Mouse (Mus musculus) embryonic stem cell, embryonic (primary cell): ENCODE measurements at regions not wholly inside any gene's neighbourhood (a gene's known extent, or its start where the extent isn't known, plus 50 kb on each side); places are given as distances from the start of the nearest gene placed in this dataset.

Experiments used
- CTCF ChIA-PET, 4 experiments: fragments of 300-600 bp in 2 of 4; fragments of 350-600 bp in 2 of 4; sonication (Branson Sonifier 250); formaldehyde crosslinking; loops; one replicate each; lab custom pipeline; 2022; ENCODE audit warnings: inconsistent platforms in 2 of 4; lab: Charles Lee
- POLR2A ChIA-PET, 4 experiments: fragments of 300-600 bp in 2 of 4; fragments of 350-600 bp in 2 of 4; sonication (Branson Sonifier 250); formaldehyde crosslinking; loops; one replicate each; lab custom pipeline; 2022; ENCODE audit warnings: antibody characterized with exemption in 4 of 4, inconsistent platforms in 1 of 4; lab: Charles Lee

GRCm38 (mm10) chr10:37368997-37369679 lies 230.4 kb upstream of the Marcks start:
- ChIA-PET CTCF (no interaction called here), POLR2A (no interaction called here)

- ChIA-PET POLR2A (no interaction called here), CTCF (no interaction called here)
These were observed 229.1 kb upstream of the Marcks start for GRCm38 (mm10) chr10:37367796-37368195.

DNA sequence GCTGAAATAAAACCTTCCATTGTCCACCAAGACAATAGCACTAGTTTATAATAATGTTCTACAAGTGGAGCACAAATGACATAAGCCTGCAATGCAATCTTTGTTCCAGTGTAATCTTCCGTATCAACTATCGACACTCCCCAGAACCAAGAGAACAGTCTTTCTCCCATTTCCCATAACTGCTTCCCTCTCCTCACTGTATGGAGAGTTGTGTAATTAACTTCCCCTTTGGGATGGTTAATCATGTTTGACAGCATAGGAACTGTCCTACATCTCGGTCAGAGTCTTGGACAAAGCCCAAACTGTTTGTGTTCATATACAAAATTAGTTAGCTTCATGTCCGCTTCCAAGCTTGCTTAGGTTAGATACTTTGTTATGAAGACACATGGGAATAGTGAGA lies 225.8 kb upstream of the Marcks start:
- ChIA-PET POLR2A (interaction anchor here in 2 of 4 experiments (0.6 to 1.5 kb wide), 3 partner anchors 14 to 291 kb away, joined by 3 to 6 read pairs (median 3); no protein-coding TSS in a partner anchor), CTCF (no interaction called here)

GRCm38 (mm10) chr10:37360985-37361384 lies 222.3 kb upstream of the Marcks start:
- POLR2A ChIA-PET = no interaction called here
- CTCF ChIA-PET = no interaction called here

DNA sequence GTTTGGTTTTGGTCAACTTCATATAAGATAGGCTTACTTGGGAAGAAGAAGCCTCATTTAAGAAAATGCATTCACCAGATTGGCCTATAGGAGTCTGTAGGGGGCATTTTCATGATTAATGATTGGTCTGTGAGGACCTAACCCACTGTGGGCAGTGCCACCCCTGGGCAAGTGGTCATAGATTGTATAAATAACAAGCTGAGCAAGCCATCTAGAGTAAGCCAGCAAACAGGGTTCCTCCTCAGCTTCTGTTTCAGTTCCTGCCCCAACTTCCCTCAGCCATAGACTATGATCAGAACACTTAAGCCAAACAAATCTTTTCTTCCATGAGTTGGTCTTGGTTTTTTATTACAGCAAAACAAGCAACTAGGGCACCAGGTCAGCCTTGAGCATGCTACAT lies 220.2 kb upstream of the Marcks start:
- ChIA-PET CTCF (no interaction called here), POLR2A (no interaction called here)

GRCm38 (mm10) chr10:37358334-37358733 lies 219.6 kb upstream of the Marcks start:
- ChIA-PET POLR2A (no interaction called here), CTCF (no interaction called here)

DNA sequence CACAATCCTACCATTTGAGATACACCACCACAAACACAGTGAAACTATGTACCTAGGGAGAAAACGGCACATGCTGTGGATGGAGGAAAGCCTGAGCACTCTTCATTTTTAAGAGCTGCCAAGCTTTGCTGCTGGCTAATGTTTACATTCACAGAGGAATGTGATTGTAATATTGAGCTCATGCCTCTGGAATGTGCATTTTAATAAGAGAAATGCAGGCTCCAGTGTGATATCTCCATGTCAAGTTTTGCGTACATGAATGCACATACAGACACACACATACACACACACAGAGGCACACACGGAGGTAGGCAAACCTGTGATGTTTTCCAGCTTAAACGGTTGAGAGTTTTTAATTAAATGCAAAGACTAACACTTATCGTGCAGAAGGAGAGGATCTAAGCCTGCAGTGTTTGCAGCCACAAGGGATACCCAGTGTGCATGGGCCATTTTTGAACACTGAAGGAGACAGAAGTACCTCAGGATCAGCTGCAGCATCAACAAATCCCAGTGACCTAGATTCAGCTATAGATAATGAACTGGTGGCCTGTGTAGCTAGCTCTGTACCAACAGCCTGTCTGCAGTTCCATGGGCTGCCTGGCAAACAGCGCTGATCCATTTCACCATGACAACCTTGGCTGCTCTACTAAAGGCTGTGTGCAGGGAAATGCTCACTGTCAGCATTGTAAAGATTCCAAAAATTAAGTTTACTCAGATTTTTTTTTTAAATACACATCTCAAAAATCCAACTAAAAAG lies 218.8 kb upstream of the Marcks start:
- ChIA-PET CTCF (no interaction called here), POLR2A (no interaction called here)

- POLR2A ChIA-PET = interaction anchor here in 1 of 4 experiments (1.0 kb wide), 1 partner anchor 11 kb away, joined by 3 read pairs; no protein-coding TSS in a partner anchor
- CTCF ChIA-PET = no interaction called here
These were observed 210.5 kb upstream of the Marcks start for GRCm38 (mm10) chr10:37349261-37349660.

GRCm38 (mm10) chr10:37348416-37348815 lies 209.7 kb upstream of the Marcks start:
- ChIA-PET POLR2A (no interaction called here), CTCF (no interaction called here)

DNA sequence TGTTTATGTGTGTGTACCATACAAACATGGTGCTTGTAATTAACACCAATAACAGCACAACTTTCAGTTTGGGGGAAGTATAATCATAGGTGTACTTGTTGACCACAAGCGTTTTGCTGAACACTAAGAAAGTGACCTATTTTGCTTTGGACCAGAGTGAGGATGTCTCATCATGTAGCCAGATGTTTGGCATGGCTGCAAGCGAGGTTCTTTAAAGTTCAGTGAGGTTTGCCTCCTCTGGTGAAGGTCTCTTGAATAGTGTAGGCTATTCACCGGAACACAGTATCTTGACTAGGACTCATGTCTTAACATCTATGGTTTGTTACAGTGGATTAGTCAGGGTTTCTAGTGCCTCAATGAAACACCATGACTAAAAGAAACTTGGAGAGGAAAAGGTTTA lies 208.9 kb upstream of the Marcks start:
- ChIA-PET POLR2A (interaction anchor here in 1 of 4 experiments (0.9 kb wide), 1 partner anchor 24 kb away, joined by 5 read pairs; no protein-coding TSS in a partner anchor), CTCF (interaction anchor here in 1 of 4 experiments (1.1 kb wide), 1 partner anchor 211 kb away, joined by 3 read pairs; no protein-coding TSS in a partner anchor)

GRCm38 (mm10) chr10:37342675-37343074 lies 204.0 kb upstream of the Marcks start:
- CTCF ChIA-PET = no interaction called here
- POLR2A ChIA-PET = no interaction called here

DNA sequence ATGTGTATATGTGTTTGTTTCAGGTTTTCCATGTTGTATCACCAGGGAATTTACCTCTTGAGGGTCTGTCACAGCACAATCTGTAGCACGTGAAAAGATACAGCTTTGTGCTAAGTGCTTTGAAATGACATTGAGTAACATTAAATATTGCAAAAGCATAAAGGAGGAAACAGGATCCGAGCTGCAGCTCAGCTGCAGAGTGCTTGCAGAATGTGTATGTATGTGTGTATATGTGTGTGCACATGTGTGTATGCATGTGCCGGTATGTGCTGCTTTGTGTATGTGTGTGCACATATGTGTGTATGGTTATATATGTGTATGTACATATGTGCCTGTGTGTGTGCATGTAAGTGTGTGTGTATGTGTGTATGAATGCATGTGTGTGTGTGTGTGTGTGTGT lies 200.9 kb upstream of the Marcks start:
- ChIA-PET POLR2A (no interaction called here), CTCF (no interaction called here)

DNA sequence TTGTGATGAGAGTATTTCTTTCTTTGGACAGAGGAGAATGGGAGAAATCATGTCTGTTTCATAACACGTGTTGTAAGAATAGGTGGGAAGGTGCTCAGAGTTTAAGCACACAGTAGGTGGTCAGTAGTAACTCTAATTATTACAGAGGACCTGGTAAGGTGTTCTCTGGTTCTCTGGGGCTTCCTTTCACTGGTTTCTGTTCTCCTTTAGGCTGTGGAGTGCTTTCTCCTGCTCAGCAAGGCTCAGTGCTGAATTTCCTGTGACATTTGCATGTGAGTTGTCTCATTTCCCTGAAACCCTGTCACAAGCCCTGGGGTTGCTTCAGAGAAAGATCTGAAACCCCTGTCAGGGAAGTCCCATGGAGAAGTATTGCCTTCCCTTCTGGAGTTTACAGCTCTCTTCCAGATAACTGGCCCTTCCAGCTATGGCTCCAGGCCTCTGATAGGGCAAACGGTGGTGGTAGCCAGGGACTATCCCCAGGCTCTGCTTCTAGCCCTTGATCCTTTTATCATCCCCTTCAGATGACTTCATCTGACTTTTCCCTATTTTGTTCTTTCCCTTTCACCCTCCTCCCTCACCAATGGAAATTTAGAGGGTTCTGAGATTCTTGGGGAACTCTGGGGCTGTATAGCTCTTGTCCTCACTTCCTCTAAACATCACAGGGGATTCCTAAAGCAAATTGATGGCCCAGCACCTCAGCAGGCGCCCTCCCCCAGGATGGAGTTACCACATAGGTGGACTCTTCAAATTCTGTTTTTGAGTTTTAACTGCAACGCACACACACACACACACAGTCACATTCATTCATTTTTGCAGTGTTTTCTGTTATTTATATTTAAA lies 199.6 kb upstream of the Marcks start:
- POLR2A ChIA-PET = interaction anchor here in 1 of 4 experiments (0.9 to 1.1 kb wide), 3 partner anchors 11 to 197 kb away, joined by 3 to 4 read pairs (median 3); no protein-coding TSS in a partner anchor
- CTCF ChIA-PET = no interaction called here

DNA sequence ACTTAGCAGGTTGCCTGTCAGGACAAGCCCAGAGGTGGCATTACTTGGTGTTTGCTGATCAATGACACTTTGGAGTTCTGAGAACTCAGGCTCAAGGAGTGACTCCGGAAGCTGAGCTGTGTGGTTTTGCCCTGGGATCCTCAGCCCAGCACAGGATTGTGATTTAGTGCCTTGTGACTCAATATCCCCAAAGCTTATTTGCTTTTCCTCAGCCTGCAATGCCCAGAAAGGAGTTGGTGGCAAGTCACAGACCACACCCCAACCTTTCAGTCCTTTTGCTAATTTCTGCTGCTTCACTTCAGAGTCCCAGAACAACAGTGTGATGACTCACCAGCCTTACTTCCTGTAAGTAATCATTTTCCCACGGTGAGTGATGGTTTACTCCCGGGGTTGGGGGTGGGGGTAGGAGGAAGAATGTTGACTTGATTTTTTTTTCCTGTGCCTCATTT lies 198.5 kb upstream of the Marcks start:
- ChIA-PET CTCF (no interaction called here), POLR2A (interaction anchor here in 1 of 4 experiments (0.9 to 1.1 kb wide), 3 partner anchors 12 to 196 kb away, joined by 3 to 4 read pairs (median 3); no protein-coding TSS in a partner anchor)

DNA sequence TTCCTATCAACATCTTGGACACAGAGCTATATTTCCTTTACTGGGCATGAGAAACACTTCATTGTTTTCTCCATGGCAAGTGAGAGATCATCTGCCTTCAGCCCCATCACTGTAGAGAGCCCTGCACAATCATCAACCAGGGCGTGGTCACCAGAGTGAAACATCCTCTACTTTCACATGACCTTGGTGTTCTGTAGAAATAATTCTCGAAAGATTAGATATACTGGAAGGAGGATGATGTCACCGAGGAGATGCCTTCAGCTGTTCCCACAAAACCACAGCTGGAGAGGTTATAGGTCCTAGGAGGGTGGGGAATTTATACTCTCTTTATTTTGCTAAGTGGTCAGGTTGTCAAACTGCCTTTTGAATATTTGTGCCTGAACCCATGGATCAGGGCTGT lies 196.4 kb upstream of the Marcks start:
- POLR2A ChIA-PET = no interaction called here
- CTCF ChIA-PET = no interaction called here

GRCm38 (mm10) chr10:37326168-37326534 lies 187.4 kb upstream of the Marcks start:
- POLR2A ChIA-PET = interaction anchor here in 1 of 4 experiments (0.6 kb wide), 1 partner anchor 353 kb away, joined by 4 read pairs; no protein-coding TSS in a partner anchor
- CTCF ChIA-PET = no interaction called here

DNA sequence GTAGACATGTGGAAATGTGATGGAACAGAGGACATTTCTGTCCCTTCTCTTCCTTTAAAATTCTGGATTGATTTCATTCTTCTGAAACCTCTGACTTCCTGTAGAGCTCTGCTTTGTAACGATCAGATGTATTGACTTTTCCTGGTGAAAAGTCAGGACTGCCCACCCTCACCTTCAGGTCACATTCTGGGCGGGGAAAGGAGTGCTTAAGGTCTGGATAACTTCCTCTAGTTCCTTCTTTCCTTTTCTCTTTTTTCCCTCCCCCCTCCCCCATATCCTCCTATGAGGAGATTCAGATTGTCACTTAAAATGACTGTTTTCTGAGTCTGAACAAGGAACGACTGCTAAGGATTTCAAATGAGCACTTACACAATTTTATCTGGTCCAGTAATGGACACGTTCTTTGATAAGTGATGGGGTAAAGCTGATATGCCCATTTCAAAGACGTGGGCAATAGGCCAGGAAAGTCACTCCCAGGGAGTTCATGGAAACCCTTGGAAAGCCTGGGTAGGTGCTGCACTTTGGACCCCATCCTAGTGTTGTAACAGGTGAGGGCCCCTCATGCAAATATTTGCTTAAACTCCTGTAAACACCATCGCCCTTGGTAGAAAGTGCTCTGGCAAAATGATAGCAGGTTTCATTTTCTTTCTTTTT lies 186.9 kb upstream of the Marcks start:
- ChIA-PET POLR2A (interaction anchor here in 2 of 4 experiments (0.6 to 1.2 kb wide), 2 partner anchors 189 to 352 kb away, joined by 3 to 4 read pairs; no protein-coding TSS in a partner anchor), CTCF (no interaction called here)

GRCm38 (mm10) chr10:37323689-37324088 lies 185.0 kb upstream of the Marcks start:
- POLR2A ChIA-PET = interaction anchor here in 2 of 4 experiments (0.5 to 1.6 kb wide), 3 partner anchors 23 to 182 kb away, joined by 5 to 13 read pairs (median 5); no protein-coding TSS in a partner anchor
- CTCF ChIA-PET = no interaction called here
